Comparison of ENCODE assay signal across 25 mouse cellular contexts in genomic region chr12:56670795-56671194, GRCm38 (mm10). TPM values are rescaled to one million over a fixed set of nuclear protein-coding genes. Genes with fewer than 3 reads are reported as not detected.
"Had no signal": no experiment of that assay in that cellular context is flagged by ENCODE, and none has a peak within 500 bp of the region (broad histone marks: within the 10 kb centered on the region; RNA-seq: fewer than 3 reads in every experiment).

No protein-coding gene starts in this region.

- DNase-seq: lung, adult 18-20 months; lung, embryonic 14.5 days; lung, postnatal 10 days; lung, postnatal 4 days; midbrain, embryonic 14.5 days; right cerebral cortex, adult 18-20 months; right cerebral cortex, postnatal 25 days; right cerebral cortex, postnatal 4 days; spleen, adult 18-20 months; thymus, adult 2 months; thymus, postnatal 25 days; thymus, postnatal 4 days had no signal

- H3K4me3 ChIP-seq: midbrain, embryonic 10.5 days; midbrain, embryonic 12.5 days; myocyte; neural tube, embryonic 13.5 days; neural tube, embryonic 15.5 days; stomach, embryonic 15.5 days had no signal

- H3K4me2 ChIP-seq: lung, embryonic 14.5 days; midbrain, embryonic 12.5 days; neural tube, embryonic 13.5 days; neural tube, embryonic 15.5 days; stomach, embryonic 15.5 days had no signal

- ATAC-seq: midbrain, embryonic 16.5 days had no signal

- H3K9ac ChIP-seq: lung, embryonic 14.5 days; midbrain, embryonic 12.5 days; neural tube, embryonic 13.5 days; neural tube, embryonic 15.5 days; stomach, embryonic 15.5 days had no signal

- H3K36me3 ChIP-seq: midbrain, embryonic 10.5 days; midbrain, embryonic 12.5 days; neural tube, embryonic 13.5 days; neural tube, embryonic 15.5 days; stomach, embryonic 15.5 days had no signal

- H3K27ac ChIP-seq: midbrain, embryonic 10.5 days; midbrain, embryonic 12.5 days; neural tube, embryonic 13.5 days; neural tube, embryonic 15.5 days; stomach, embryonic 15.5 days; stomach, postnatal 0 days had no signal

- H3K27me3 ChIP-seq: neural tube, embryonic 15.5 days; stomach, embryonic 15.5 days had no signal

- H3K4me1 ChIP-seq: midbrain, embryonic 12.5 days; neural tube, embryonic 13.5 days; neural tube, embryonic 15.5 days; stomach, embryonic 15.5 days had no signal

- H3K9me3 ChIP-seq: midbrain, embryonic 10.5 days; midbrain, embryonic 12.5 days; neural tube, embryonic 13.5 days; neural tube, embryonic 15.5 days; stomach, embryonic 15.5 days had no signal

RNA-seq across cellular contexts. Expression of gene Pax9, which starts 20.8 kb away (rescaled TPM):
- total RNA-seq: megakaryocyte, adult 5-6 weeks had no signal
- polyA plus RNA-seq: midbrain, embryonic 14.5 days; midbrain, embryonic 16.5 days; small intestine, adult 2 months; urinary bladder, adult 2 months had no signal

RNA-seq across cellular contexts. Expression of gene Nkx2-9, which starts 57.7 kb away (rescaled TPM):
- total RNA-seq: megakaryocyte, adult 5-6 weeks; megakaryocyte-erythroid progenitor cell, adult 5-6 weeks had no signal
- polyA plus RNA-seq: lung, embryonic 16.5 days; midbrain, embryonic 16.5 days; myocyte; neural tube, embryonic 13.5 days; stomach, embryonic 15.5 days; stomach, postnatal 0 days had no signal
